Mouse (Mus musculus) limb, embryonic 14.5 days (tissue): ENCODE data around the gene Rnase13. TPM values are rescaled to one million over a fixed set of nuclear protein-coding genes. Genes with fewer than 3 reads are reported as not detected.
"Not testable (repeated sequence)": the region's sequence is repeated elsewhere in the genome, so short reads cannot be mapped to it uniquely, and the experiment has no call there.

Experiments
- ATAC-seq: fragments of 200-750 bp; cut with Nextera tagmentation; 2 replicates; pipeline ENCODE4 v1.8.0; 2017; ENCODE audit warnings: low read depth, moderate number of reproducible peaks, moderate TSS enrichment; ENCODE audit not compliant: low FRiP score
- DNase-seq: peaks from one replicate; pipeline ENCODE4 v3.0.0-alpha.2; 2015; ENCODE audit warnings: low spot score
- H3K27ac ChIP-seq: fragments of 300-500 bp; sonication (generic); replicated peaks from 2 replicates; pipeline ENCODE4 v1.5.1; 2014; ENCODE audit warnings: low read depth, mild to moderate bottlenecking, low read length, moderate library complexity, mixed read lengths
- H3K27me3 ChIP-seq: fragments of 300-500 bp; sonication (generic); 2 replicates; pipeline ENCODE4 v1.6.1; 2014; ENCODE audit warnings: low read length, mixed read lengths; ENCODE audit not compliant: control insufficient read depth, insufficient read depth
- H3K36me3 ChIP-seq: fragments of 300-500 bp; sonication (generic); 2 replicates; pipeline ENCODE4 v1.6.1; 2014; ENCODE audit warnings: mild to moderate bottlenecking, low read length, moderate library complexity, mixed read lengths; ENCODE audit not compliant: control insufficient read depth, insufficient read depth
- H3K4me1 ChIP-seq: fragments of 300-500 bp; sonication (generic); 2 replicates; pipeline ENCODE4 v1.6.1; 2014; ENCODE audit warnings: antibody characterized with exemption, low read length, mixed read lengths; ENCODE audit not compliant: control insufficient read depth, insufficient read depth
- H3K4me2 ChIP-seq: fragments of 300-500 bp; sonication (generic); replicated peaks from 2 replicates; pipeline ENCODE4 v1.6.1; 2014; ENCODE audit warnings: low read depth, mild to moderate bottlenecking, low read length, moderate library complexity; ENCODE audit not compliant: severe bottlenecking
- H3K4me3 ChIP-seq: fragments of 300-500 bp; sonication (generic); replicated peaks from 2 replicates; pipeline ENCODE4 v1.5.1; 2014; ENCODE audit warnings: low read length
- H3K9ac ChIP-seq: fragments of 300-500 bp; sonication (generic); 2 replicates; pipeline ENCODE4 v1.6.1; 2014; ENCODE audit warnings: mild to moderate bottlenecking, low read depth, low read length, moderate library complexity; ENCODE audit not compliant: severe bottlenecking
- H3K9me3 ChIP-seq: fragments of 300-500 bp; sonication (generic); 2 replicates; pipeline ENCODE4 v1.6.1; 2016; ENCODE audit warnings: low read length; ENCODE audit not compliant: control insufficient read depth
- POLR2A ChIP-seq: fragments of 200-500 bp; IDR thresholded peaks from 2 replicates; pipeline ENCODE4 v1.8.0; 2012; ENCODE audit warnings: inconsistent platforms, mild to moderate bottlenecking, moderate library complexity, borderline replicate concordance; ENCODE audit not compliant: insufficient read depth, insufficient read length; ENCODE audit errors: extremely low read depth
- WGBS: fragments of 180-500 bp; shearing (Covaris S2); extraction: QIAGEN DNeasy Blood & Tissue Kit; methylation state at CpG from one replicate; pipeline ENCODE4 v1.1.7; 2014; 5-methylcytosine and 5-hydroxymethylcytosine counted together
- polyA plus RNA-seq, 2 experiments: library from polyadenylated mRNA; depleted of rRNA in 1 of 2; stranded (reverse) in 1 of 2; unstranded in 1 of 2; fragments of >200 nt; fragmentation: Nextera tagmentation in 1 of 2; extraction: Ambion mirVana in 1 of 2; gene quantifications; 2 replicates each; pipeline versions ENCODE4 v1.2.1 to v1.2.3; 2012 to 2014

Rnase13 gene
- polyA plus RNA-seq, 2 experiments = not detected

GRCm38 (mm10) chr14:51929309-51929943 lies 6.9 kb upstream of the Rnase13 start:
- Histone ChIP-seq H3K4me1 (peaks cover 2% of the 10 kb centered on the region; the same call in 1 of the 2 replicates), H3K9ac (no peak overlapping the region), H3K4me3 (no peak overlapping the region), H3K27me3 (no peaks in the 10 kb centered on the region), H3K27ac (no peak overlapping the region), H3K36me3 (no peaks in the 10 kb centered on the region), H3K4me2 (no peak overlapping the region), H3K9me3 (no peaks in the 10 kb centered on the region)
- DNase-seq (no peak), ATAC-seq (no peak)
- TF ChIP-seq POLR2A = no peak
- 70% methylated on average over 8 of the region's 8 CpGs for WGBS

- not testable (repeated sequence) for H3K27me3 ChIP-seq, ATAC-seq, DNase-seq, H3K4me2 ChIP-seq, H3K36me3 ChIP-seq, H3K4me1 ChIP-seq, H3K9ac ChIP-seq, H3K4me3 ChIP-seq, H3K9me3 ChIP-seq, H3K27ac ChIP-seq
- 94% methylated on average over 11 of the region's 11 CpGs for WGBS
Observed at GRCm38 (mm10) chr14:51926930-51927329, 4.4 kb upstream of the Rnase13 start.

- WGBS = 77% methylated on average over 4 of the region's 4 CpGs
- Histone ChIP-seq H3K9me3 (no peaks in the 10 kb centered on the region), H3K4me2 (no peak overlapping the region), H3K36me3 (no peaks in the 10 kb centered on the region), H3K4me3 (no peak overlapping the region), H3K9ac (no peak overlapping the region), H3K27me3 (no peaks in the 10 kb centered on the region), H3K27ac (no peak overlapping the region), H3K4me1 (0 out of 2 replicates have a peak, but pooled peaks cover 4% of the 10 kb centered on the region)
- ATAC-seq = no peak
- TF ChIP-seq POLR2A = no peak
- DNase-seq = no peak
Observed at GRCm38 (mm10) chr14:51923492-51923891, 919 bp upstream of the Rnase13 start.

GRCm38 (mm10) chr14:51922910-51923309 lies 337 bp upstream of the Rnase13 start:
- Histone ChIP-seq H3K36me3 (no peaks in the 10 kb centered on the region), H3K9ac (no peak overlapping the region), H3K27ac (no peak overlapping the region), H3K9me3 (no peaks in the 10 kb centered on the region), H3K4me1 (0 out of 2 replicates have a peak, but pooled peaks cover 4% of the 10 kb centered on the region), H3K4me2 (no peak overlapping the region), H3K4me3 (no peak overlapping the region), H3K27me3 (no peaks in the 10 kb centered on the region)
- no peak for TF ChIP-seq POLR2A
- WGBS = 84% methylated on average over 2 of the region's 2 CpGs
- ATAC-seq (no peak), DNase-seq (no peak)

GRCm38 (mm10) chr14:51921759-51922570 lies 608 bp downstream of the Rnase13 start:
- no peak overlapping the region for H3K4me2 ChIP-seq
- 0 out of 2 replicates have a peak, but pooled peaks cover 4% of the 10 kb centered on the region for H3K4me1 ChIP-seq
- no peak for DNase-seq

More at GRCm38 (mm10) chr14:51921759-51922570, 608 bp downstream of the Rnase13 start:
- H3K9me3 ChIP-seq = no peaks in the 10 kb centered on the region
- 0 out of 2 replicates have a peak overlapping the region, but pooled peaks have one; percentile 16 for H3K9ac ChIP-seq
- ATAC-seq = no peak
- no peak overlapping the region for H3K4me3 ChIP-seq
- H3K27me3 ChIP-seq = no peaks in the 10 kb centered on the region
- TF ChIP-seq POLR2A = no peak
- no peaks in the 10 kb centered on the region for H3K36me3 ChIP-seq
- WGBS = 68% methylated on average over 16 of the region's 16 CpGs
- no peak overlapping the region for H3K27ac ChIP-seq
